ENCODE assay signal across 26 mouse cellular contexts in genomic region chr1:180877466-180877865, GRCm38 (mm10). TPM values are rescaled to one million over a fixed set of nuclear protein-coding genes. Genes with fewer than 3 reads are reported as not detected.
A peak's percentile ranks its signal among the peaks of the same experiment; 100 is the strongest.
DNase-seq lines count a peak whose midpoint lies in the region; ATAC-seq and TF ChIP-seq lines count a peak whose summit lies in the region.
"Had no signal": no experiment of that assay in that cellular context is flagged by ENCODE, and none has a peak within 500 bp of the region (broad histone marks: within the 10 kb centered on the region; RNA-seq: fewer than 3 reads in every experiment).

No protein-coding gene starts in this region.

- H3K4me3 ChIP-seq in liver, embryonic 14.5 days (ENCODE audit: insufficient read depth in 1 of 2, low read depth in 2 of 2, low read length in 2 of 2) = no peak overlapping the region
- H3K4me3 ChIP-seq: embryonic facial prominence, embryonic 12.5 days; forebrain, embryonic 12.5 days; heart, adult 2 months; heart, embryonic 15.5 days; hindbrain, embryonic 13.5 days had no signal

- no peak overlapping the region for H3K4me2 ChIP-seq in liver, embryonic 14.5 days (ENCODE audit: low read depth)
- H3K4me2 ChIP-seq: embryonic facial prominence, embryonic 12.5 days; forebrain, embryonic 12.5 days; heart, embryonic 11.5 days; heart, embryonic 15.5 days; hindbrain, embryonic 13.5 days had no signal

- H3K27ac ChIP-seq in liver, embryonic 14.5 days = no peak overlapping the region
- H3K27ac ChIP-seq: embryonic facial prominence, embryonic 12.5 days; forebrain, embryonic 12.5 days; heart, adult 2 months; heart, embryonic 15.5 days; hindbrain, embryonic 13.5 days; hindbrain, postnatal 0 days had no signal

- peak; percentile 47 for TF ChIP-seq CTCF in liver, embryonic 14.5 days (IDR thresholded peaks at IDR 0.05; ENCODE audit: low read depth)

- TF ChIP-seq EP300 in liver, embryonic 14.5 days (IDR thresholded peaks at IDR 0.05; ENCODE audit: low read depth) = no peak

- DNase-seq in liver, embryonic 14.5 days (ENCODE audit: low read depth in 3 of 3, low spot score in 3 of 3) = no peak
- no peak for DNase-seq in liver
- DNase-seq in A20 (ENCODE audit: low read depth, low spot score) = peak; percentile 33
- DNase-seq in ES-CJ7 (ENCODE audit: low read depth, low spot score) = peak; percentile 74
- DNase-seq in ZHBTc4 (ENCODE audit: low read depth, low spot score) = peak; percentile 73
- DNase-seq in MN1 (ENCODE audit: low spot score) = no peak
- DNase-seq in urinary bladder, adult 2 months (ENCODE audit: low spot score) = no peak
- DNase-seq in adrenal gland, adult 8-10 months = no peak
- DNase-seq: adrenal gland, postnatal 25 days; cerebellum, adult 11 months; cerebellum, adult 8-10 months; cerebellum, postnatal 25 days; gastrocnemius, postnatal 14 days; heart, adult 2 months; heart, postnatal 14 days had no signal

- H3K4me1 ChIP-seq in liver, embryonic 14.5 days (replicated peaks; ENCODE audit: control insufficient read depth in 2 of 2, insufficient read depth in 2 of 2, low read length in 1 of 2) = 0 out of 4 replicates have a peak, but pooled peaks cover 0 to 5% of the 10 kb centered on the region in 2 experiments
- H3K4me1 ChIP-seq: embryonic facial prominence, embryonic 12.5 days; forebrain, embryonic 12.5 days; heart, embryonic 15.5 days; hindbrain, embryonic 13.5 days had no signal

- no peaks in the 10 kb centered on the region for H3K27me3 ChIP-seq in liver, embryonic 14.5 days (ENCODE audit: control insufficient read depth, insufficient read depth, low read length)
- H3K27me3 ChIP-seq: CH12.LX; embryonic facial prominence, embryonic 12.5 days; forebrain, embryonic 12.5 days; heart, embryonic 15.5 days; hindbrain, embryonic 13.5 days had no signal

- H3K9me3 ChIP-seq in liver, embryonic 14.5 days (ENCODE audit: control insufficient read depth, low read length) = no peaks in the 10 kb centered on the region
- H3K9me3 ChIP-seq: embryonic facial prominence, embryonic 12.5 days; forebrain, embryonic 12.5 days; heart, embryonic 15.5 days; hindbrain, embryonic 13.5 days had no signal

- H3K36me3 ChIP-seq in liver, embryonic 14.5 days (replicated peaks; ENCODE audit: control insufficient read depth, insufficient read depth, low read depth) = no peaks in the 10 kb centered on the region
- H3K36me3 ChIP-seq: embryonic facial prominence, embryonic 12.5 days; forebrain, embryonic 12.5 days; heart, embryonic 15.5 days; hindbrain, embryonic 13.5 days had no signal

- H3K9ac ChIP-seq in liver, embryonic 14.5 days (replicated peaks) = no peak overlapping the region
- H3K9ac ChIP-seq: embryonic facial prominence, embryonic 12.5 days; forebrain, embryonic 12.5 days; heart, embryonic 15.5 days; hindbrain, embryonic 13.5 days had no signal

- no peak for ATAC-seq in liver, embryonic 14.5 days (ENCODE audit: insufficient read depth)
- ATAC-seq: activated CD4-positive, CD25-positive, alpha-beta regulatory T cell, adult 4 months; forebrain, embryonic 16.5 days; hindbrain, postnatal 0 days had no signal

- 63% methylated on average over 4 of the region's 4 CpGs for WGBS in liver, embryonic 14.5 days (ENCODE audit: insufficient replicate concordance)

RNA-seq across cellular contexts. Expression of gene Lefty2, which starts 15.4 kb away (rescaled TPM):
- not detected in 2 replicates for polyA plus RNA-seq in liver, embryonic 14.5 days (2012; rRNA removed)
- not detected in 2 replicates for polyA plus RNA-seq in liver, embryonic 14.5 days (2014; fragmentation: Nextera tagmentation; extraction: Ambion mirVana)
- polyA plus RNA-seq in urinary bladder, adult 2 months (2012; rRNA removed) = 0.29 and 0.44 TPM in 2 replicates
- 1 to 10 TPM; 1.1 to 3.0 (median 1.4) TPM for total RNA-seq in adrenal gland, adult 8-10 months (2022)
- total RNA-seq: CH12.LX; gastrocnemius, adult 18-20 months; gastrocnemius, postnatal 14 days; heart, adult 2 months; hematopoietic stem cell, adult 5-6 weeks had no signal
- polyA plus RNA-seq: activated CD4-positive, CD25-positive, alpha-beta regulatory T cell, adult 4 months; heart, embryonic 11.5 days had no signal

RNA-seq across cellular contexts. Expression of gene Sde2, which starts 26.5 kb away (rescaled TPM):
- polyA plus RNA-seq in liver, embryonic 14.5 days (2012; rRNA removed) = 11.5 and 15.5 TPM in 2 replicates
- polyA plus RNA-seq in liver, embryonic 14.5 days (2014; fragmentation: Nextera tagmentation; extraction: Ambion mirVana) = 15.8 and 18.0 TPM in 2 replicates
- 18.3 and 19.0 TPM in 2 replicates for polyA plus RNA-seq in urinary bladder, adult 2 months (2012; rRNA removed)
- 10 to 100 TPM; 21.8 to 30.1 (median 25.7) TPM for total RNA-seq in adrenal gland, adult 8-10 months (2022)

RNA-seq across cellular contexts. Expression of gene Pycr2, which starts 26.6 kb away (rescaled TPM):
- 47.9 and 52.0 TPM in 2 replicates for polyA plus RNA-seq in liver, embryonic 14.5 days (2012; rRNA removed)
- 84.6 and 94.7 TPM in 2 replicates for polyA plus RNA-seq in liver, embryonic 14.5 days (2014; fragmentation: Nextera tagmentation; extraction: Ambion mirVana)
- polyA plus RNA-seq in urinary bladder, adult 2 months (2012; rRNA removed) = 34.1 and 46.5 TPM in 2 replicates
- total RNA-seq in adrenal gland, adult 8-10 months (2022) = 10 to 100 TPM; 46.5 to 54.7 (median 50.7) TPM

RNA-seq across cellular contexts. Expression of gene Lefty1, which starts 57.4 kb away (rescaled TPM):
- polyA plus RNA-seq in liver, embryonic 14.5 days (2012; rRNA removed) = 9.2 and 9.5 TPM in 2 replicates
- polyA plus RNA-seq in liver, embryonic 14.5 days (2014; fragmentation: Nextera tagmentation; extraction: Ambion mirVana) = 4.9 and 5.6 TPM in 2 replicates
- 27.3 and 32.8 TPM in 2 replicates for polyA plus RNA-seq in urinary bladder, adult 2 months (2012; rRNA removed)
- total RNA-seq in adrenal gland, adult 8-10 months (2022) = 10 to 100 TPM in 3 of 4 experiments, 1 to 10 TPM in 1; 5.8 to 22.3 (median 14.0) TPM
- total RNA-seq: CH12.LX; hindbrain, postnatal 0 days had no signal
- polyA plus RNA-seq: activated CD4-positive, CD25-positive, alpha-beta regulatory T cell, adult 4 months had no signal

Comparison
In these comparisons a context has a peak if more than half of its experiments do, and no peak if none do; other contexts are left out.
1. DNase-seq: peak in A20 (single experiment), ES-CJ7 (single experiment) and ZHBTc4 (single experiment); none in liver, embryonic 14.5 days (0 of 3), liver (single experiment), MN1 (single experiment), urinary bladder, adult 2 months (single experiment) and adrenal gland, adult 8-10 months (single experiment).